Mouse (Mus musculus) yolk sac, embryonic 10.5 days (tissue): ENCODE data around the gene Eya4.

Experiments used
- DNase-seq: peaks from one replicate; pipeline ENCODE4 v3.0.0-alpha.2; 2017; ENCODE audit warnings: low spot score

Eya4 gene

GRCm38 (mm10) chr10:23350011-23350911 lies at the start of gene Eya4:
Eya4 (minus strand) TSS chr10:23350786.
- peak; percentile 50 for DNase-seq

GRCm38 (mm10) chr10:23395399-23395798 lies 44.8 kb upstream of the Eya4 start:
- DNase-seq: no peak

DNA sequence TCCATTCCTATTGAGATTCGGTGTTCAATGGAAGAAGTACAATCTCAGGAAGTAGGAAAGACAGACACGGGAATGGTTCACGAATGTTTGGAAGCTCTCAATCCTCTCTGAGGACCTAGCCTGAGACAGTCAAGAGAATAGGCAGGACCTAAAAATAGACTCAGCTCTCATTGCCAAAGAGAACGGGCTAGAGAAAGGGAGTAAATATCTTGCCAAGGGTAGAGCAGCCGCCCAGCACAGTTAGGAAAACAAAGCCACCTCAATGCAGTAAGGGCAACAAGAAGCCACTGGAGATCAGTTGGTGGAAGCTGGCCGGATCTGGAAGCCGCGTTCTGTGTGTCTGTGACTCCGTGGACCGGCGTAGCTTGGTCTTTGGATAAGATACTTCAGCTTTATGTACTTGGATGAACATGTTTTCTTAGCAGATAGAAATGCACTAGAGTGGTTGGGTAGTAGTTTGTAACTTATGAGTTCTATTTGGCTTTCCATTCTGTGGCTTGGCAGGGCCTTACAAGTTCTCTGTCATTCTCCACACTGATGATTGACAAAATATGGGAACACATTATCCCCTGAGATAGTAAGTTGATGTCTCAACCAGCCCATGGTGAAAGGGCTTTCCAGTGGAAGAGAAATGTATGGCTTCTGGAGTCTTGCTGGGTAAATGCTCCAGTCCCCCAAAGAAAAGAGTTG lies 44.1 kb upstream of the Eya4 start:
- DNase-seq: no peak

DNA sequence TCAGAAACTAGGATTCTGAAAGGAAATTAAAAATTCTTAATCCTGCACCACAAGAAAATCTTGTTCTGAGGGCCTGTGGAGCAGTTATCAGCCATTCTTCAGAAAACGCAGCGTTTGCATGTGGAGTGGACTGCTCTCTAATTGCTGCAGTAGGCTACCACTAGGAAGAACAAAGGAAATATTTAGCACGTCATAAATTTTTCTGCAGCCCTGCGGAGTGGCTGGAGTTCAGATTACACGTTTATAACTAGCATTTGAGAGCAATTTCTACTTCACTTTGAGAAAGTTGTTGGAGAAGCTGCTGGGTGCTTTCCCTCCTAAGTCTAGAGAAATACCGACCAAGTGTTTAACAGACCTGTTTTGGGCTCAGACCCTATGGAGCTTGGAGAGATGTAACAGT lies 43.6 kb upstream of the Eya4 start:
- DNase-seq: no peak

GRCm38 (mm10) chr10:23363866-23364265 lies 13.3 kb upstream of the Eya4 start:
- no peak for DNase-seq

DNA sequence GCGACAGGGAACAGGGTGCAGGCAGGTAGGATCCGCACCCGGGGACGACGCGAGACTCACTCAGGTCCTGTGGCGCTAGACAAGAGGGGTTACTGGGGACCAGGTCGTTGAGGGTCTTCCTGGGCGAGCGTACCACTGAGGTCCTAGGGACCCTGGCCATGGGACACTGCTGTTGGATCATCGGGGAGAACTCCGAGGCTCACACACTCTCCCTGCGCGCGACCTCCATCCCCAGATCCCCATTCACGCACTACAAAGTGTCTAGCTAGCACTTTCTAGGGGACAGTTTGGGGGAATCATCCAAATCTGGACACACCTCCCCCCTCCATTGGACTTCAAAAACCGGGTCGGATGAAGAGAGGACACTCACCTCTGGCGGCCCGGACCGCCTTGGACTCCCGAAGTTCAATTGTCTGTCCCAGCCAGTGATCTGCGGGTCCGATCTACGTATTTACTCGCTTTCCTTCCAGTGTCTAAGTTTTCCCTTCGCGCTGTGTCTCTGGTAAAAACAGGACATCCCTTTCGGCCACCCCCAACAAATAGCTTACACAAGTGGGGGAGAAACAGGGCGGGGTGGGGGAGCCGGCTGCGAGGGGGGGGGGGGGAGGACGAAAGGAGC lies 1.1 kb downstream of the Eya4 start:
- no peak for DNase-seq

- DNase-seq: peak; percentile 6
These were observed 1.6 kb downstream of the Eya4 start for GRCm38 (mm10) chr10:23348893-23349391.

GRCm38 (mm10) chr10:23348101-23348892 lies 2.3 kb downstream of the Eya4 start:
- DNase-seq: no peak

DNA sequence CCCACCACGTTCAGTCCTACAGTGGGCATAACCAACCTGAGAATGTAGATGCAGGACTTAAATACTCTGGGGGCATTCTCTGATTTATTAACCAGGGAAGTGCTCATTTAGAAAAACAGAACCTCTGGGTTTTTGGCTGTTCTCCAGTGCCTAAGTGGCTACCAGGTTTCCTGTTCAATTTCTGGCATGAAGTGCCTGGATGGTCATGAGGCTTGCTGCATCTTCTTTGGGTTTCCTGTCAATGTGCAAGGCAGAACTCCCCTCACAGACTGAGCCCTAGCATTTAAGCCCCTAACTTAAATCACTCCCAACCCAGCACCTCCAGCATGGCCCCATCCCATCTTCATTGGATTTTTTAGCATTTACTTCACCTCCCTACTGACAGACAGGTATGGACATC lies 13.3 kb downstream of the Eya4 start:
- no peak for DNase-seq

GRCm38 (mm10) chr10:23332768-23333167 lies 17.8 kb downstream of the Eya4 start:
- no peak for DNase-seq

- DNase-seq: no peak
These were observed 22.9 kb downstream of the Eya4 start for GRCm38 (mm10) chr10:23327651-23328050.

GRCm38 (mm10) chr10:23322275-23322674 lies 28.3 kb downstream of the Eya4 start:
- DNase-seq: no peak

GRCm38 (mm10) chr10:23295616-23296015 lies 55.0 kb downstream of the Eya4 start:
- no peak for DNase-seq

- DNase-seq: no peak
These were observed 58.1 kb downstream of the Eya4 start for GRCm38 (mm10) chr10:23292495-23292894.

DNA sequence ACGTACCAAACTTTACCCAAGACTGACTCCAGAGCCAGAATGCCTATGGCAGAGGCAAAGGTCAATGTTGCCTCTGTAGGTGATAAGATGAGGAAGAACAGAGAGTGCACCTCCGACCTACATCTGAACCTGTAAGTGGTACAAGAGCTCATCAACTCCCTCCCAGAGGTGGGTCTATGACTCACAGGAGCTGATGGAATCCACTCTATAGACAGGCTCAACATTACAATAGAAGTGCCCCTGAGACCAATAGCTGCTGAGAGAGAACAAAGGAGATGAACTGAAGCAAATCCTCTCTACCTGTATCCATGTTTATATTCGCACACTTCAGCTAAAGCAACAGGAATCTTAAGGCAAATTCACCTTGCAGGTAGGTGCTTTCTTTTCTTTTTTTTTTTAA lies 73.2 kb downstream of the Eya4 start:
- no peak for DNase-seq

- no peak for DNase-seq
These were observed 79.5 kb downstream of the Eya4 start for GRCm38 (mm10) chr10:23271050-23271621.

DNA sequence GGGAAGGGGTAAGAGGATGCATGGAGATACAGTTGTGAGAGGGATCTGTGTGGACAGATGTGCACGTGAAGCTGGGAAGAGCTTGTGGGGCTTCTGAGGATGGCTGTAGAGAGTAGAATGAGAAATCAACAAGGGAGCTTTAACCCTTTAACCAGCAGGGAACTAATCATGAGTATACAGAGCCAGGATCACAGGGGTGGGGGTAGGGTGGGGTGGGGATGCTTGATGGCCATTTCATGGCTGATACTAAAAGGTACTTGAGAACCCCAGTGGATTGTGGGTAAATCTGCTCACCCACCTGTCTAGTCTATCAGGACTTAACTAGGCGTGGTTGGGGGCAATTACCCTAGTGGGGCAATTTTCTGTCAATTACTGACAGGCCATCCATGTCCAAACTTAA lies 80.1 kb downstream of the Eya4 start:
- DNase-seq: no peak

DNA sequence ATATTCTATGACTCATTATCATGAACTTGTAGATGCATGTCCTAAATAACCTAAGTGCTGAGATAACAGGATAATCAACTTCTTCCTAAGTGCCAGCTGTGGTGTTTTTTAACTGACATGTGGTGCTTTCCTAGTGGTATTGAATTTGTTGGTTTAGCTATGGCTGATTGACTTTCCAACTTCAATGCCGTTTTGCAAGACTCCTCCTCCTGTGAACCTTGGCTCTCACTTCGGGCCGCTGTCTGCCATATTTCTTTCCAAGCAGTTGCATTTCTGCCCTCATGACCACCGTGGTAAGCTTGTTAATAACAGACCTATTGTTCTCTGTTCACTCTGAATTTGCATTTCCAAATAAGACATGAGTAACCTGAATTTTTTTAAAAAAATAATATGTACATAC lies 98.4 kb downstream of the Eya4 start:
- no peak for DNase-seq

DNA sequence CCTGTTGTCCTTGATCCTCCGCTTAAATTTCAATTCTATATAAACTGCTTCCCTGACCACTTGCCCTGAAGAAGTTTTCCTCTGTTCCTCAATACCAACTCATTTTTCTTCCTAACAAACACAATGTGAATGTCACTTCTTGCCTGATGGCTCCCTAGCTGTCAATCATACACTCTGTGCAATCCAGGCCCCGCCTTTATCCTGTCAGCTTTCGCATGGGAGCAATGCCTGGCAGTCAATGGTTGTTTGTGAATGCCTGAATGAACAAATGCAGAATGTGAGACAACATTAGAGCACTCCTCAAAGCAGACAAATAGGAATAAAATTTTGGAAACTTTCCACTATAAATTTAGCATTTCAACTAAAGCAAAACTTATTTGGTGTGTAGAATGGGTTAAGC lies 104.1 kb downstream of the Eya4 start:
- no peak for DNase-seq

- DNase-seq: no peak
These were observed 113.7 kb downstream of the Eya4 start for GRCm38 (mm10) chr10:23236918-23237317.

DNA sequence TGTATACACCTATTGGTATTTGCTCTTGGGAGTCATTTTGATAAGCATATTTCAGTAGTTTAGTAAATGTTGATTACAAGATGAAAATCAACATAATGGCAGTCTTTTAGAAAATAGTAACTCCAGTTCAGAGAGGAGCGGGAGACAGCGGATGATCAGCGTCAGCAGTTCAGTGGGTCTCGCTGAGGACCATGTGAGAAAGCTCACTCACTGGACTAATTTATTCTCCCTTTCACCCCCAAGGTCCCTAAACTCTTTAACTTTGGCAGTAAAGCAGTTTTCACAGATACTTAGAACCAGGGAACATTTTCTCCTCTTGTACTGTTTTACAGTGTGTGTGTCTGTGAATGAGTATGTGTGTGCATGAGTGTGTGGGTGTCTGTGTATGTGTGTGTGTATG lies 115.2 kb downstream of the Eya4 start:
- DNase-seq: no peak

DNA sequence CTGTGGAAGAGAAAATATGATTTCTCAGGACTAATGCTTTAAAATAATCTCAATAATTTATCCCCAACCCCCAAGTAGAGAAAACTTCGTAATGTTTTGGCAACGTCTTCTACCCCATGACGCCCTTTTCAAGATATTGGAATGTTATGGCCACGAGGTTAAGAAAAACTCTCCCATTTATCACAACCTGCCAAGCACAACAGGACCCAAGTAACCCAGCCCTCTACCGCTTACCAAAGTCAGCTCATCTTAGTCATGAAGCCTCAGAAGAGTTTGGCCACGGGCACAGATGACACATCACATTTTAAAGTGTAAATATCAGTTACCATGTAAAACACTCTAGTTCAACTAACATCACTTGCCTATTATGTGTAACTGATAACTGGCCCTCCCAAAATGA lies 117.2 kb downstream of the Eya4 start:
- DNase-seq: no peak
